Mouse (Mus musculus): Measurements from ENCODE around the gene Rai2. TPM values are rescaled to one million over a fixed set of nuclear protein-coding genes. Genes with fewer than 3 reads are reported as not detected.

The Rai2 gene
- polyA plus RNA-seq, 1 experiment = not detected

GRCm38 (mm10) chrX:161747337-161747736, 30.5 kb downstream of the Rai2 start:
- TF ChIP-seq GATA1 (IDR thresholded peaks at IDR 0.05; ENCODE audit: low read length) = no peak

DNA sequence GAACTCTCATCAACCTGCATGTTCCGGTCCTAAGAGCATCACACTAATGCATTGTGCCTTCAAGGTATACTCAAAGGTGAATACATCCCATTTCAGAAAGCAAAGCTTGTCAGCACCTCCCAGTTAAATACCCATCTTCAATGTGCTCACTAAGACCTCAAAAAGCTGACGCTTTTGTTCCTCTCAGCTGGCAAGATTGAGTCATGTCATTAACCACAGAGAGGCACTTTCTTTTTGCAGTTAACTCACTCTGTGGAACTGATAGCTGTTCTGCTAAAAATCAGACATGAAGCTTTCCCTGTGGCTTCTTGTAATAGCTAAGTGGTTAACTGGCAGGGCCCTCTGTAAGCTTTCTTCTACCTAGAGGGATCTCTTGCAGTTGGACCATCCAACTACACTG, 36.6 kb downstream of the Rai2 start:
- TF ChIP-seq GATA1 (IDR thresholded peaks at IDR 0.05; ENCODE audit: low read length) = no peak

- no peak for TF ChIP-seq GATA1 (IDR thresholded peaks at IDR 0.05; ENCODE audit: low read length)
Observed at GRCm38 (mm10) chrX:161776321-161776962, 59.6 kb downstream of the Rai2 start.

- TF ChIP-seq GATA1 (IDR thresholded peaks at IDR 0.05; ENCODE audit: low read length) = no peak
Observed at GRCm38 (mm10) chrX:161780321-161781034, 63.6 kb downstream of the Rai2 start.

- no peak for TF ChIP-seq GATA1 (IDR thresholded peaks at IDR 0.05; ENCODE audit: low read length)
Observed at GRCm38 (mm10) chrX:161790182-161790581, 73.3 kb downstream of the Rai2 start.

Data from G1E-ER4 (cell line).